Mouse (Mus musculus) retina, adult 2 months (tissue): ENCODE results near the gene Acot11.
"Not testable (repeated sequence)": the region's sequence is repeated elsewhere in the genome, so short reads cannot be mapped to it uniquely, and the experiment has no call there.

Experiments used
- DNase-seq: peaks from one replicate; pipeline ENCODE4 v3.0.0-alpha.2; 2012; ENCODE audit warnings: low read depth, low spot score

The Acot11 gene

DNA sequence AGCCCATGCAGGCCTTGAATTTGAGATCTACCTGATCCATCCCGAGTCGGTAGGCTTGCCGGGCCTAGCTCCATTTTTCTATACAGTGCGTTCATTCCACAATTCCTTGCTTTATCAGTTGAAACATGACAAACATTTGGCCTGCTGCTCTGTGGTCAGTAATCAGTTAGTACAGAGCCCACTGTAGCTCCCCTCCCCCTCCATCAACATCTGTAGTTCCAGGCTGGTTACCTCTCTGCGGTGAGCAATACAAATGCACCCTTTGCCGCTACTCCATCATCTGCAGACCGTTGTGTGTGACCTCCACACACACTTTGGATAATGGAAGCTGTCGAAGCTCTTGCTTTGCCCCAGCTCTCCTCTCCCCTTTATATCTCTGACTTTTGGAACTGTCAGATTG, 6.4 kb upstream of the Acot11 start:
- DNase-seq, result no peak

DNA sequence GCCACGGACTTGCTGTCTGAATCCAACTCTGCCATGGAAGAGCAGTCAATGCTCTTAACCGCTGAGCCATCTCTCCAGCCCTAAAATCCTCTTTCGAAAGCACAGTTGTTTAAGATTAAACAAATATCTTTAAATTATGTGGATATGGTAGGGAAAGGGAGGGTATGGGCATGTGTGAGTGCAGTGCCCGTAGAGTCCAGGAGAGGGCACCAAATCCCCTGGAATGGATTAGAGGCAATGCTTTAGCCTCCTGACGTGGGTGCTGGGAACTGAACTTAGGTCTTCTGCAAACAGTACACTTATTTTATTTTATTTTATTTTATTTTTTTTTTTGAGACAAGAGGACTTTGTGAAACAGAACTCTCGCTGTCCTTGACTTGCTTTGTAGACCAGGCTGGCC, 5.2 kb upstream of the Acot11 start:
- DNase-seq, result no peak

DNA sequence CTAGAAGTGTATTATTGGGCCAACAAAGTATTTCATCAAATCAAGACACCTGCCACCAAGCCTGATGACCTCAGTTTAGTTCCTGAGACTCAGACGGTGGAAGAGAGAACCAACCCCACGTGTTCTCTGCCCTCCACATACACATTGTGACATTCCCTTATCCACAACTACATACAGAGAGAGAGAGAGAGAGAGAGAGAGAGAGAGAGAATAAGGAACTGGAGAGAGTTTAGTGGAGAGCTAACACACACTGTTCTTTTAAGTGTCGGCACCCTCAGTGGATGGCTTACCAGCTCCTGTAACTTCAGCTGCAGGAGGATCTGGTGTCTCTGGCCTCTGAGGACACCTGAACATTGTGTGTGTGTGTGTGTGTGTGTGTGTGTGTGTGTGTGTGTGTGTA, 2.5 kb upstream of the Acot11 start:
- no peak for DNase-seq

DNA sequence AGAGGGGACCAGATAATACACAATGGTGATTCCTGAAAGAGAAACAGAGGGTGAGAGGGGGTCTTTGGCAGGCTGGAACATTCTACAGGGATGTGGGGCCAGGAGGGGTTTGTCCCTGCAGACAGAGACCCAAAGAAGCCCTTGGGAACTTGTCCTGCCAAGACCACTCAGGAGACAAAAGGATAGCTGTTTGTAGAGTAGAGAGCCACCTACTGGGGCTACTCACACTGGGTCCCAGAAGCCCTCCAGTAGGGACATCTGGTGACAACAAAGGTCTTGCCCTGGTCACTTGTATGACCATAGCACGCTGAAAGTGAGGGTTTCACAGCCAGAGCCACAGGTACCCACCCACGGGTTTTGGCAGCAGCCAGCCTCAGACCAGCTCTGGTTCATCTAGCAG, 1.1 kb upstream of the Acot11 start:
- DNase-seq, result no peak

DNA sequence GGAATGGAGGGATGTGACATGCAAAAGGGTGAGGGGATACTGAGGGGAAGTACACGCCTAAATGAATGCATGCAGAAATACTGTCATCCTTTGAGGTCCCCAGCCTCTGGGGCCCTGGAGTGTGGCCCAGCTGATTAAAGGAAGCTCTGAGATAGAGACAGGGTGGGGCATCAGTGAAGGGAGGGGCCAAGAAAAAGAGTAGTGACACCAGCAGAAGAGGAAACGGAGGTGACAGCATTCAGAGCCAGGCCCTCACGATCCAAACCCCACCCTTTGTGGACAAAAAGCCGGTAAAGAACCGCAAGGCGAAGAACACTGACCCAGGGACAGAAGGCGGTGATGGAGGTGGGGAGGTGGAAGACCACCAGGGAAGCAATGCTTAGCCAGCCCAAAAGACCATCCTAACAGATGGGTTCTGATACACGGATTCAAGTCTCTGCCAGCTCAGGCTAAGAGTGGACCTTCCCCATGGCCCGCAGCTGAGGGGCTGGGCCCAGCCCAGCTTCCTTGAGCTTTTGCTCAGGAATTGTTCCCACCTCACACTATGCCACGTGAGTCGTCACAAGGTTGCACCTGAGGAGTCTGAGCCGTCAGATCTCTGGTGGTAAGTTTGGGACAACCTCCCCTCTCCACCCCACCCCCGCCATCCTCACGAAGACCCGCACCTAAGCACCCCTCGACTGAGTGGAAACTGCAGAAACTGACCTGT, 443 bp downstream of the Acot11 start:
- no peak for DNase-seq

DNA sequence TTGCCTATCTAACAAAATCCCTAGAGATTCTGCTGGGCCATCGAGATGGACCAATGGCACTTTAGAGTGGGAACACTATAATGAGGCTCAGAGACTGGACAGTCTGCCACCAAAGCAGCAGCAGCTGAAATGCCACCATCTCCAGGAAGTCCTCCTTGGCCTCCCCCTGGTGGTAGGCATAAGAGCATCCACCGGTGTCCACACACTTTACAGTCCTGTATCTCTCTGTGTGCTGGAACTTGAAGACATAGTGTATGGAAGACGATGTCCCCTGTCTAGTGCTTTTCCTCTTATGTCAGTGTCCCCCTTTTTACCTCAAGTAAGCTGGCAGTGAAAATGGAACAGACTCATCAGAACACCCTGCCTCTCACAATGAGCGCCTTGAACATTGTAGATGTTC, 1.0 kb downstream of the Acot11 start:
- no peak for DNase-seq

DNA sequence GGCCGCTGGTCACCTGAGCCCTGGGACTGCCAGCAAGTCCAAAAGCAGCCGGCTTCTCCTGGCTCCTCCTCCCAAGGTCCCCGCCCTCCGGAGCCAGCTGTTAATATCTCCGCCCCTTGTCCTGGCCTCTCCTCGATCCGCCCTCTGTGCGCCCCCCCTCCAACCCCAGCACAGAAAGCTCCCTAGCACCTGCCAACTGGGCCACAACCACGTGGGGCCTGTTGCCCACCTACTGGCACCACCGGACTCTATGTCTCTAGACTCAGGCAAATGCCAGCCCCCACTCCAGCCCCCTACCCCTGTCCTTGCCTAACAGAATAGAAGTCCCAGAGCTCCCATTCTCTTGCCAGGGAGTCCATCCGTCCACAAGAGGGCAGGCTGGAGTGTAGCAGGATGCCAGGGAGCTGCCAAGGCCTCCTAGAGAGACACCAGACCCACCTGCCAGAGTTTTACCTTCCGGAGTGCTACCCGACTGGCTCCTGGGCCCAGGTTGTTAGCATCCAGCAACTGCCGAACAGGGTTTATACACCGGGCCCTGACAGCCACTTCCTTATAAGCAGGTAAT, 4.9 kb downstream of the Acot11 start:
- DNase-seq, result peak; percentile 40

DNA sequence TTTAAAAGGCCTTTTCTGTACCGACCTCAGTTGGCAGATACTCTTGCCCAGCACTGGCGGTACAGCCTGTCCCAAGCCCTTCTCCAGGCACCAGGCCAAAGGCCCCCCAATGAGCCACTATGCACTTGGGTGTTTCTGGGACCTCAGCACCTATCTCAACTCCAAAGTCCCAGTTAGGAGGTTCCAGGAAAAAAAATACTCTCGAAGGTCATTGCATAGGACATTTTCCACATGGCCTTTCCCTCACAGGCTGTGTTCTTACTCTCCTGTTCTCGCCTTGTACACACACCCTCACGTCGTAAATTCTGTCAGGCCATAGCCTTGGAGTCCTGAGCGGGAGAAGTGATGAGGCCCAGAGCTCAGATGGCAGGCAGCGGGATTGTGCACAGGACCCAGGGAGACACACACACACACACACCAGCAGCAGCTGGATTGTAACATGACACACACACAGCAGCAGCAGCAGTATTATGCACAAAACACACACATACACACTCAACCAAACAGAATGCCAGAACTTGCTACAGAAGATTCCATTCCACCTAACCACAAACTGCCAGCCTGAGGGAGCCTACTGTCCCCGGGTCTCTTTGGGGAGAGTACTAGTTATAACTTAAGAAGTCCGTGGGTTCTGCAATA, 5.8 kb downstream of the Acot11 start:
- DNase-seq, result no peak

DNA sequence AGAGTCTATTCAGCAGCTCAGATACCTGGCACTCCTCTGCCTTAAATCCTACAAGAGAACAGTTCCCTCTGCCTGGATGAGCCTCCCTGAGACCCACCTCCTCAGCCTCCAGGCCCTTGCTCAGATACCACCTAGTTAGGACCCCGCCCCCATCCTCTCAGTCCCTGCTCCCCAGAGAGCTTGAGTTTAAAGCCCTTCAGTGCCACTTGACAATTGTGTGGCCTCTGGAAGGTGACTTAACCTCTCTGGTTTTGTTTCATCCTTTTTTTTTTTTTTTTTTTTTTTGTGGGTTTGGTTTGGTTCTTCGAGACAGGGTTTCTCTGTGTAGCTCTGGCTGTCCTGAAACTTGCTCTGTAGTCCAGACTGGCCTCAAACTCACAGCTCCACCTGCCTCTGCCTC, 9.5 kb downstream of the Acot11 start:
- DNase-seq, result no peak

DNA sequence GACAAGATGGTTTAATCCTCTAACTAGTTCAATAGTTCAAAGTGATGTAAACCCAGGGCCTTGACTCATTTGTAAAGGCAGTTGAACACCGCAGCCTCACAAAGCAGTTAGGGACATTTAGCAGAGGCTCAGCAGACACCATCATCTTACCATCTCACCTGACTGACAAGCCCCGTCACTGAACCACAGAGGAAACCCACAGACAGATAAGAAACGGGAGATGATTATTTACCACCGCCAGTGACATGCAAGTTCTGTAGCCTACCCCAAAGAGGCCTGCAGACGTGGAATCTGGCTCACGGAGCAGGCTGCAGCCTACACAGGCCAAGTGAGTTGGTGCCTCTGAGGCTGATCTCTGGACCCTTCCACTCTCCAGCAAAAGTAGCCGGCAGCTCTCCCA, 10.6 kb downstream of the Acot11 start:
- DNase-seq, result no peak

DNA sequence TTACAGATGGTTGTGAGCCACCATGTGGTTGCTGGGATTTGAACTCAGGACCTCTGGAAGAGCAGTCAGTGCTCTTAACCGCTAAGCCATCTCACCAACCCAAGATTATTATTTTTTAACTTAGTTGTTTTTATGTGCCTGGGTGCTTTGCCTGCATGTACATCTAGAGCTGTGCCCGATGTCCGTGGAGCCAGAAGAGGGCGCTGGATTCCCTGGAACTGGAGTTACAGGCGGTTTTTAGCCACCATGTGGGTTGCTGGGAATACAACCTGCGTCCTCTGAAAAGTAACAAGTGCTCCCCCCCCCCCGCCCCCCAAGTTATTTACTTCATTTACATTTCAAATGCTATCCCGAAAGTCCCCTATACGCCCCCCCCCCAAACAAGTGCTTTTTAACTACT, 11.0 kb downstream of the Acot11 start:
- not testable (repeated sequence) for DNase-seq

DNA sequence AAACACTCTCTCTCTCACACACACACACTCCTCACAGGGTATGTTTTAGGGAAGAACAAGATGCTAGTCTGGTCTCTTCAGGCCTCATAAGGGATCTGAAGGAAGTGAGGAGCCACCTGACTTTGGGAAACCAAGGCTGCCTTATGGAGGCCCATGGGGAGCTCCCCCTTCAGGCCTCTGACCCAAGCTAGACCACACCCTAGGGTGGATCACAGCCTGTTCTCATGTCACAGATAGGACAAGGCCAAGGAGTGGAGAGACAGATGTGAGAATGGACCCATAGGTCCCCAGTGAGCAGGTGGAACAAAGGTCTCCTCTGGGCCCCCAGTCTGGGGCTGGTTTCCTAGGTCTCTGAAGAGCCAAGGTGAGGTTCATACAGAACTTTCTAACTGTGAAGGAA, 12.5 kb downstream of the Acot11 start:
- no peak for DNase-seq

DNA sequence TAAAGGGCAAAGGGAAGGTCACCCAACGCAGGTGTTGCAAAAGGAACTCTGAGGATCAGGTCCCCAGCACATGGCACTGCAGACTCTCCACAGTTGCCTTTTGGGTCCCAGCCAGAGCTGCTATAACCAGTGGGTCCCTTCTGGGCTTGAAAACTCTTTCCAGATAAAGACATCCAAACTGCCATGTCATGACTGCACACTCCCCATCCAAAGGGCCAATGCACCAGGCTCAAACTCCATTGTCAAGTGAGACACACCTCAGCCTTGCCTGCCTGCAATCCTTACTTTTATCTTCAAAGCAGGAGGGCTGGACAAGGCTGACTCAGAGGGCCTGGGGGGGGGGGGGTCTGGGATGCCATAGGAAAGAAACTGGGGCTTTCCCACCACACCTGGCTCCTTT, 13.9 kb downstream of the Acot11 start:
- no peak for DNase-seq

DNA sequence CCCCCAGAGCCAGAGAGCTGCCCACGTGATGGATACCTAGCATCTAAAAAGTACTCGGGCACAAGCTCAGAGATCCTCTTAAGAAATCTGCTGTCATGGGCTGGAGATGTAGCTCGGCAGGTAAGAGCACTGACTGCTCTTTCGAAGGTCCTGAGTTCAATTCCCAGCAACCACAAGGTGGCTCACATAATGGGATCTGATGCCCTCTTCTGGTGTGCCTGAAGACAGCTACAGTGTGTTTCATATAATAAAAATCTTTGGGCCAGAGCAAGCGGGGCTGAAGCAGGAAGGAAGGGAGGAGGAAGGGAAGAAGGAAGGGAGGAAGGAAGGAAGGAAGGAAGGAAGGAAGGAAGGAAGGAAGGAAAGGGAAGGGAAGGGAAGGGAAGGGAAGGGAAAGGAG, 14.6 kb downstream of the Acot11 start:
- not testable (repeated sequence) for DNase-seq

DNA sequence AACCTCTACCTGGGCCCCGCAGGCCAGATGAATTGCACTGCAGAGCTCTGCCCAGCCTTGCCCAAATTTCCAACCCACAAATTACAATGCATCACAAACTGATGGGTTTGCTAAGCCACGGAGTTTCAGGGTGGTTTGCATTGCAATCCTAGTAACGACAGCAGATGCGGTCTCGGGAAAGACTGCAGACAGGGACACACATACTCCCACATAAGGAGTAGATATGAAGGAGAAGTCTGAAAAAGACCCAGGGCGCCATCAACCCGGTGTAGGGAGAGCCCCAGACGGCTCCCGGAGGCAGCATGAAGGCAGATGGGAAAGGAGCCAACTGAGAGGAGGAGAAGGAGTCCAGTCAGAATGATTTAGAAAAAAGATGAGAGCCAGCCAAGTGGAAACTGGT, 15.1 kb downstream of the Acot11 start:
- DNase-seq, result no peak

DNA sequence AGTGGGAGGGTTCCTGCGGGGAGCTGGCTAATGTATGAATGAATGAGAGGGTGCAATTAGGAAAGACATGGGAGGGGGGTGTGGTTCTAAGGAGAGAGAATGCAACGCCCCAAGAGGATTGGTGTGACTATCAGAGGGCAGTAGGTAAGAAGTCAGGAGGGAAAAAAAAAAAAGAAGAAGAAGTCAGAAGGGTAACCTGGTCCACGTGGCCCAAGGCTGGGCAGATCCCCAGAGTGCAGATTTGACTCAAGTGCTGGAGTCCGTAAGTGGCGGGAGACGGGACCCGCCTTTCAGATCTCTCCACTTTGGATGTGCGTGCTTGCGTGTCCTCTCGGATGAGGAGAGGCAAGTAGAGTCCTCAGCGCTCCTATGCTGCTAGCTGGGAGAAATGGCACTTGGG, 16.2 kb downstream of the Acot11 start:
- DNase-seq, result no peak

DNA sequence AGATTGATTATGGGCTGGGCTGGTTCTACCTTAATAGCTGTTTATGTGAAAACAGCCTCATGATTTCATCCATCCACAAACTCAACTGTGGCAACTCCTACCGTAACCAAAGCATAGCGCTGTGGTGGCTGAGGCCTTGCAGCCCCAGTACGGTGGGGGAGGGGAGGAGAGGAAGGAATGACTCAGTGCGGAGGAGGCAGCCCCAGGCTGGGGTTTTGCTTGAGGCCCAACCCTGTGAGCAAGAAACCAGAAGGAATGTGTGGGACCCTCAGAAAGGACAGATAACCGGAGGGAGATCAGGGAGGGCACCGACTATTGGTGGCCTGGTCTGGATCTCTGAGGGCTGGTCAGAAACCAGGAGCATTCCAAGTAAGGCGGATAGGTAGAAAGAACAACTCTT, 17.0 kb downstream of the Acot11 start:
- DNase-seq, result no peak

DNA sequence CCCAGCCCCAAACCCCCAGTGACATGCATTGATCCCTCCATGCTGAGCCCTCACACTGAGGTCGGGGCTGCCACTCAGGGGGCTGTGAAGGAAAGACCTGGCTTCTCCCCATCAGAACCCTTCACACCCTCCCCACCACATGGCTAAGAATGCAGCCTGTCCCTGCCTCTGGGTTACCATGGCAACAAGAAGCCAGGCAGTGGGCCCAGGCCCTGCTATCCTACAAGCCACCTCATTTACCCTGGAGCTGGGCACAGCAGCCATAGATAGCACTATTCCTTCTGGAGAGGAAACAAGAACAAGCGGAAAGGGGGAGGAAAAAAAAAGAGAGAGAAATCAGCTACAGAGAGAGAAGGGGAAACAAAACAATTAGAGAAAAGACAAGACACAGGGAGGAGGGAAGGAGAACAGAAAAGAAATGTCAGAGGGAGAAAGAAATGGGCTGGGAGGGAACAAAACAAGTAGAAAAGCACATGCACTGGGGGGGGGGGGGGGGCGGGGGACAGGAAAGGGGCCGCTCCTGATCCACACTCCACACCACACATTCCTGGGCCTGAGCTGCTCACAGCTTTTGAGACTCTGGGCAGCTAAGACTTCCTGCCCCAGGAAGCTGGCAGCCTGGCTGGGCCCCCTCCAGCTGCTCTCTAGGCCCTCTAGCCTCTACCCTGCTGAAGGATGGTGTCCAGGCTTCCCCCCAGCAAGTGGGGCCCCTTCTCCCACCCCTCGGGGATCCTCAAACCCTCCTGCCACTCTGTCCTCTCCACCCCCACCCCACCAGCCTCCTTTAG, 18.9 kb downstream of the Acot11 start:
- no peak for DNase-seq

DNA sequence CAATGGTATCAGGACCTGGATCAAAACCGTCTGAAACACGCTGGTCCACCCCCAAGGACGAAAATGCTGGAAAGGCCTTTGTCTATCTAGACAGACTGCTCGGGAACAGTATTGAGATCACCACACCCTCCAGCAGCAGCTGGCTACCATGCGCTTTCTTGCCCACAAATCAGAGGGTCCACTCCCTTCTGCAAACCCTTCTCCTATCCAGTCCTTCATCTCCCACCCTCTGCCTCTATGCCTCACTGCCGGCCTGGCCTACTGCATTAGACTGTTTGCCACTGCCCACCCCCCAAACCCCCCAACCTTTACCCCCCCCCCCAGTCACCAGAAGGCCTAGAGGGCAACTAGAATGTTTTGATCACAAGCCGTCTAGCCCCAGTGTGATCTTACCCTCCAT, 19.5 kb downstream of the Acot11 start:
- DNase-seq, result no peak

DNA sequence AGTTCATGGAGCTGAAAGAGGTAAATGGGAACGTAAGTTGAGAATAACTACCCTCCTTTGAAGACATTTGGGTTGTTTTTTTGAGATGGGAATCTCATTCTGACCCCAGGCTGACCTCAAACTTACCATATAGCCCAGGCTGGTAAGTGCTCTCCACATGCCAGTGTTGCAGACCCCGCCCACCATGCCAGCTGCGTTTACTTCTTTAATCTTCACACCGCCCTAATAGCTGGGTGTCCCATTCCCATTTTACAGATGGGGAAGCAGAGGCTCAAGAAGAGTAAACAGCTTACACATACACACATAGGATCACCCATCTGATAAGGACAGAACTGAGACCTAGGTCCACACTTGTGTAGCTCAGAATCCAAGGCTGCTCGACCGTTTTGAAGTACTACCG, 20.0 kb downstream of the Acot11 start:
- DNase-seq, result no peak

DNA sequence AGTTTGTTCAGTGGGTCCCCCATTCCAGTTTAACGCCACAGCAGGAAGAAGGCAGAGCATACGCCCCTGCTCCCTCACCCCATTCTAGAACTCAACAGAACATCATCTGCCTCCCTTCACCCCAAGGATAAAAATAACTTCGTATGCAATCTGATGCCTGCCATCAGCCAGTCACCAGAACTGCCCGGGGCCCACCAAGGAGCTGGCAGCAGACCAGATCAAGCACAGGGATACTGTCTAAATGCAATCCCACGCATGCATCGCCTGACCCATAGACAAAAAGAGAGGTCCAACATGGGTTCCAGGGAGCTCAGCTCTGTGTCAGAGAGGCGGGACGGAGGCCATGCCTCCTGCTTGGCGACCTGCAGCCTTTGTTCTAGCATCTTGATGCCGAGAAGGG, 21.7 kb downstream of the Acot11 start:
- DNase-seq, result no peak

DNA sequence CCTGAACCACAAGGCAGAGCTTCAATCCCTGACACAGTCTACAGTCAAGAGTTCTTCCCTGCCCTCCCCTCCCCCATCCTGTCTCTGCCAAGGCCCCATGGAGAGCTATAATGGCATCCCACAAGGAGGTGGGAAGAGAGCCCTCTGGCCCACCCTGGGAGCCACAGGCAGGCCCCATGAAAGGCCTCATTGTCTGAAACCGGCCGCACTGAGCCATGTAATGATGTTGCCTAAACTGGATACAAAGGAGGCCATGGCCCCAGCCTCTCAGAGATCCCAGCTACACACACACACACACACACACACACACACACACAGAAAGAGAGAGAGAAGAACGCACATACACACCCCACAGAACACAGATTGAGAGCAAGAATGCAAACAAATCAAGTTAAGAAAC, 24.8 kb downstream of the Acot11 start:
- DNase-seq, result no peak
